In the genomic region with DNA sequence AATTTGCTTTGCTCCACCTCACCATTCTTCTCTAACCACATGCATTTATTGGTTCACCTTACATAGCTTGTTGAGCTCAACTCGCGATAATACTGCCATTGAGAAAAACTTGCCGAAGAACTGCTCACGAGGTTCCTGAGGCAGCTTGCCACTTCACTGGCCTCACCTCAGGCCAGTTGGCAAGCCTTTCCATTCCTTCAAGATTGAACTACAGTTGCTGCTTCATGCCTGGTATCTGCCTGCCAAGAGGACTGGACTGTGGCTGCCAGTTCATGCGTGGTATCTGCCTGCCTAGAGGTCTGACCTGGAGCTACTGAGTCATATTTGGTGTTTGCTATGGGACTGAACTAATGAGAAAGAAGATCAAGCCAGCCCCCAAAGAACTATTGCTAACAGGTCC, we compare ENCODE assay signal across 13 mouse cellular contexts.
A peak's percentile ranks its signal among the peaks of the same experiment; 100 is the strongest.
DNase-seq lines count a peak whose midpoint lies in the region; ATAC-seq lines count a peak whose summit lies in the region.
"Had no signal": no experiment of that assay in that cellular context is flagged by ENCODE, and none has a peak within 500 bp of the region (broad histone marks: within the 10 kb centered on the region; RNA-seq: fewer than 3 reads in every experiment).

No protein-coding gene starts in this region.

- 87% methylated on average over 5 of the region's 5 CpGs for WGBS in heart, embryonic 11.5 days (ENCODE audit: insufficient replicate concordance)

- no peak overlapping the region for H3K4me2 ChIP-seq in heart, embryonic 11.5 days
- H3K4me2 ChIP-seq: embryonic facial prominence, embryonic 13.5 days; liver, embryonic 12.5 days had no signal

- peak; percentile 14 to 42 for DNase-seq in heart, adult 18-20 months
- peak; percentile 34 for DNase-seq in lung, postnatal 36 days
- DNase-seq in lung, postnatal 10 days: no peak
- DNase-seq in cerebellum, postnatal 25 days: peak; percentile 25 to 44
- peak; percentile 3 to 4 for DNase-seq in heart, postnatal 36 days
- DNase-seq in frontal cortex, adult 2 months (ENCODE audit: extremely low spot score in 1 of 2, low spot score in 1 of 2): no peak
- no peak for DNase-seq in layer of hippocampus, adult 9-11 months
- DNase-seq: thymus, postnatal 25 days had no signal

- ATAC-seq in heart, embryonic 11.5 days (replicated peaks; ENCODE audit: insufficient number of reproducible peaks, low FRiP score, low TSS enrichment): no peak
- ATAC-seq: liver, embryonic 12.5 days had no signal

- H3K9me3 ChIP-seq in heart, embryonic 11.5 days (replicated peaks; ENCODE audit: control insufficient read depth, low read length): no peaks in the 10 kb centered on the region
- H3K9me3 ChIP-seq: embryonic facial prominence, embryonic 13.5 days; hindbrain, embryonic 10.5 days; liver, embryonic 12.5 days had no signal

- H3K27ac ChIP-seq in heart, embryonic 11.5 days (ENCODE audit: low read depth, low read length): no peak overlapping the region
- H3K27ac ChIP-seq: embryonic facial prominence, embryonic 13.5 days; hindbrain, embryonic 10.5 days; liver, embryonic 12.5 days had no signal

- H3K27me3 ChIP-seq in heart, embryonic 11.5 days (ENCODE audit: control insufficient read depth, insufficient read depth, low read length): no peaks in the 10 kb centered on the region
- H3K27me3 ChIP-seq: CH12.LX; embryonic facial prominence, embryonic 13.5 days; liver, embryonic 12.5 days had no signal

- intact Hi-C loops in heart, postnatal 36 days (cut with DNase I): no loop called here

- H3K36me3 ChIP-seq in heart, embryonic 11.5 days (ENCODE audit: control insufficient read depth, insufficient read depth, low read length): no peaks in the 10 kb centered on the region
- H3K36me3 ChIP-seq: embryonic facial prominence, embryonic 13.5 days; hindbrain, embryonic 10.5 days; liver, embryonic 12.5 days had no signal

- no peak overlapping the region for H3K9ac ChIP-seq in heart, embryonic 11.5 days (ENCODE audit: low read depth, low read length)
- H3K9ac ChIP-seq: embryonic facial prominence, embryonic 13.5 days; liver, embryonic 12.5 days had no signal

- no peak overlapping the region for H3K4me3 ChIP-seq in heart, embryonic 11.5 days (ENCODE audit: low read depth, low read length)
- H3K4me3 ChIP-seq: embryonic facial prominence, embryonic 13.5 days; hindbrain, embryonic 10.5 days; liver, embryonic 12.5 days had no signal

- H3K4me1 ChIP-seq in heart, embryonic 11.5 days (ENCODE audit: control insufficient read depth, insufficient read depth, low read length): no peaks in the 10 kb centered on the region
- H3K4me1 ChIP-seq: embryonic facial prominence, embryonic 13.5 days; hindbrain, embryonic 10.5 days; liver, embryonic 12.5 days had no signal

Comparison
In these comparisons a context has a peak if more than half of its experiments do, and no peak if none do; other contexts are left out.
1. DNase-seq: peak in heart, adult 18-20 months (2 of 2), lung, postnatal 36 days (single experiment), cerebellum, postnatal 25 days (2 of 2) and heart, postnatal 36 days (2 of 2); none in lung, postnatal 10 days (single experiment), frontal cortex, adult 2 months (0 of 2) and layer of hippocampus, adult 9-11 months (single experiment).